Mouse (Mus musculus) liver, postnatal 0 days (tissue): ENCODE measurements around the gene Dscaml1.

Source experiments
- CTCF ChIP-seq: sonication (generic); IDR thresholded peaks from 2 replicates; pipeline ENCODE4 v1.5.1; 2016; ENCODE audit warnings: antibody characterized with exemption, low read depth
- EP300 ChIP-seq: IDR thresholded peaks from 2 replicates; pipeline ENCODE4 v1.6.1; 2016; ENCODE audit warnings: antibody characterized with exemption, low read depth, mild to moderate bottlenecking

DNA sequence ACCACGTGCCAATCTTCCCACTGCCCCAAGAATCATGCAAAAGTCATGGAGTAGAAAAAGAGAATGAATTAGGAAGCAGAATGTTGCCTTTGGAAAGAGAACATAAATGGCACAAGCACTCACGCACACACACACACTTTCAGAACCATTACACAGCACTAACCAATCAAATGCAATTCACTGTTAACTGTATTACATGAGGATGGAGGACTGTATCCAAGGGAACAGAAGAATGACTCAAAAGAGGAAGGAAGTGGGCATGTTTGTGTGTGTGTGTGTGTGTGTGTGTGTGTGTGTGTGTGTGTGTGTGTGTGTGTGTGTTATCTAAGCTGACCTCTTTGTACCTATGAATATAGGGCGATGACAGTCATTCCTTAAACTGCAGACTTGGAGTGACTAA is 278.0 kb downstream of the Dscaml1 start:
- TF ChIP-seq CTCF (no peak), EP300 (no peak)
